Mouse (Mus musculus): ENCODE data around the gene Chuk. TPM values are rescaled to one million over a fixed set of nuclear protein-coding genes. Genes with fewer than 3 reads are reported as not detected.
"Not testable (repeated sequence)": the region's sequence is repeated elsewhere in the genome, so short reads cannot be mapped to it uniquely, and the experiment has no call there.

Gene Chuk
- 10 to 100 TPM; 27.2 to 33.0 (median 29.3) TPM for total RNA-seq (2022)

DNA sequence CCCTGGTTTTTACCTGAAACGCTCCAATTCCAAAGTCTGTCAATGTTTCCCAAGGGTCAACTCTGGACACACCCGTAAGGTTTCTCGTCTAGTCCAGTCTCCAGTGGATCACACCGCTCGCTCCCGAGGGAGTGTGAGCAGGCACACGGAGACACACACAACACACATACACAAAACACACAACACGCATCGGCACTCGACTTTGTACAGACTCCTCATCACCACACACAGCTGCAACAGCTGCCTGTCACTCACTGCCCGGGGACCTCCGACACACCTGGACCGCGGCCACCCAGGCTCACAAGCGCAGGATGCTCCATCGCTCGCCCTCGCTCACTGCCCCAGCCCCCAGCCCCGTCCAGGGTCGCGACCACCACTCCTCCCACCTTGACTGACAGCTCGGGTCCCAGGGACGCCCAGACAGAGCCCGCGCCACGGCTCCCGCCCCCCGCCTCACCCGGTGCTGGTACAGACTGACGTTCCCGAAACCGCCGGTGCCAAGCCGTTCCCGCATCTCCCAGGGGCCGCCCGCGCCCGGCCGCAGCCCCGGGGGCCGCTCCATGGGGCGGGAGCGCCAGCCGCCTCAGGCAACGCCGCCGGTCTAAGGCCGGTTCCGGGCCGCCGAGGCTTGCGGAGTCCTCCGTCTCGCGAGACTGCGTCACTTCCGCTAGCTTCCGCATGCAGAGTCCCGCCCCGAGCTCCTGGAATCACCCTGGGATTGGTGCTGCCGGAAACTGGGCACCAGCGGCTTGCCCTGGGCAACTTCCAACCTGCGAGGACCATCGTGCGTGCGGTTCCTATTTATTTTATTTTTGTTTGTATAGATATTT lies at the start of gene Chuk:
Gene Chuk (minus strand): TSS at position 650 of the 830 bp plus-strand sequence.
- peak; percentile 95 for DNase-seq (ENCODE audit: low spot score)

DNA sequence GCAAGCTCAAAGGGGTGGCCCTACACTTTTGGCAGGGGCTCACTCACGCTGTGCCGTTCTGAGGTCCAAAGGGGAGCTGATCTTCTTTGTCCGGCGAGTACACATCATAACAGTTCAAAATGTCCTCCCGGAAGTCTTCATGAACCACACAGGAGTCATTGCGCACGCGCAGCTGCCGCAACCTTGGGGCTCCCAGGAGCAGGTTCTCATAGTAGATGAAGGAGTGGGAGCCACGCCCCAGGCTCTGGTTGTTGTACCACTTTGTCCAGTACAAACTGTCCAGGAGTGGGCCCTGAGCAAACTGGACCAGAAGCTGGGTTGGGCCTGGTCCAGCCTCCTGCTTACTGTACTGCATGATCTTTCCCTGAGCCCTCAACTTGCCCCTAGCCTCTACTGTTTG lies 49.7 kb upstream of the Chuk start:
- DNase-seq (ENCODE audit: low spot score) = no peak

DNA sequence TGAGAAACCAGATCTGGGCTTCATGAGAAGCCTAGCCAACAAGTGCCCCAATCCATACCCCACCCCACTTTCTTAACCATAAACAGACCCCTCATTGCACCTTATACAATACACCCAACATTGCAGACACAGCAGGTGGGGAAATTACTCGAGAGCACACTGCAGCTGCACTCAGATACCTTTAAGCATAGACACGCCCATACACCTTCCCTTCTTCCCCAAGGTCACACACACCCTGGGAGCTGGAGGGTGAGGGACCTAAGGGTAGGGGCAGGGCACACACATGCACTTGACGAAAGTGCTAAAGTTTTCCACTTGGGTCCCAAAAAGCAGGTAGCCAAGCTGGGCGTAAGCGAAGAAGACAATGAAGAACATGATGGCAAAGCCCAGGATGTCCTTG lies 46.5 kb upstream of the Chuk start:
- DNase-seq (ENCODE audit: low spot score) = no peak

DNA sequence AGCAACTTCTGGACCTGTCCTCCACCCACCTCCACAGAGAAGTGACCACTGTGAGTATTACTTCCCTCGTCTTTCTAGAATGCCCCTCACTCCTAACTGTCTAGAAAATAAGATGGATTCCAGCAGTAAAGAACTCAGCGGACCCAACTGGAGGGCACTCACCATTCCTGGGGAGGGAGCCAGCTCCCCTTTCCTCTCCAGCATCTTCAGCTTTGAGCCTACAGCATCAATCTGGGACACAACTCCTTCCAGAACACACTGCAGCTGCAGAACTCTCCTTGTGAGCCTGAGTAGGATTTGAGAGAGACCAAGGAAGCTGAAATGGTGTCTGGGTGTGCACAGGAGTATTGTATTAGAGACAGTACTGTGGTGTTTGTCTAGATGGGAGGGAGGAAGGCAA lies 41.7 kb upstream of the Chuk start:
- no peak for DNase-seq (ENCODE audit: low spot score)

DNA sequence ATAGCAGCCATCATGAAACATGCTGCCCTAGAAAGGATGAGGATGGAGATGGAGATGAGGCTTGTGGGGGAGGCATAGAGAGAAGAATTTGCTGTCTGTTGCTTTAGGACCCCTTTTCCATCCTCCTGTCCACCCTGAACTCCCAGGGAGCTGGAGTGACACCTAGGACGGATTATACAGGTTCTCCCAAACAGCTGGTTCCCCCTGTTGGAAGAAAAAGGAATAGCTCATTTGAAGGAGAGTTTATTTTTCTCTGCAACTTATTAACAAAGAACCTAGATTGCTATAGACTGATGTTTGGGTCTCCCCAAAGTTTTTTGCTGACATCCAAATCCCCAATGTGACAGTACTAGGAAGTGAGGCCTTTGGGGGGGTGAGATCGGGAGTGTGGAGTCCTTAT lies 41.1 kb upstream of the Chuk start:
- no peak for DNase-seq (ENCODE audit: low spot score)

DNA sequence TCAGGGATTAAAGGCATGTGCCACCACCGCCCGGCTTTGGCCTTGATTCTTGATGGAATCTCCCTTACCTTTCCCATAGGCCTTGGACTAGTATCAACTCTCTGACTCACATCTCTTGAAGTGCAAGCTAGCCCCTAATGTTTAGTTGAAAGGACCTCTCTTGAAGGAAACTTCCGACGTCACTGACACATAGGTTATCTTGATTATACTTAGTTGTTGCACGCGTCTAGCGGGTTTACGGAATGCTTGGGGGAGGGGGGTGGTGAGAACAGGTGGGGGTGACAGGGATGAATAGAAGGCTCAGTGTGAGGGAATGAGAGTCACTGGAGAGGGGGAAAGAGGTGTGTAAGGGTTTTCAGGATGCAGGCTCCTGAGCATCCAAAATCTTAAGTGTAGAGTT lies 39.7 kb upstream of the Chuk start:
- DNase-seq (ENCODE audit: low spot score) = no peak

DNA sequence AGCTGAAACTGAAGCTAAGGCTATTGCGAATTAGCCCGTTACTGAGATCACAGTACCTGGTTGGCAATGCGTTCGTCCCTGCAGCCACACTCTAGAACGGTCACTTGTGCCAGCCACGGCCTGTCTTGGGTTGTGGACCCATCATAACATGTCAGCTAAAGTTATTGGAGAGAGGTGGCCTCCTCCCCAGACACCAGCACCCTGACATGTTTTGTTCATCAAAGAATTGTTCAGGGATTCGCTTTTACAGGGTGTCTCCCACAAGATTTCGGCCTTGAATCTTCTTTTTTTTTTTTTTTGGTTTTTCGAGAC lies 39.2 kb upstream of the Chuk start:
- DNase-seq (ENCODE audit: low spot score) = no peak

DNA sequence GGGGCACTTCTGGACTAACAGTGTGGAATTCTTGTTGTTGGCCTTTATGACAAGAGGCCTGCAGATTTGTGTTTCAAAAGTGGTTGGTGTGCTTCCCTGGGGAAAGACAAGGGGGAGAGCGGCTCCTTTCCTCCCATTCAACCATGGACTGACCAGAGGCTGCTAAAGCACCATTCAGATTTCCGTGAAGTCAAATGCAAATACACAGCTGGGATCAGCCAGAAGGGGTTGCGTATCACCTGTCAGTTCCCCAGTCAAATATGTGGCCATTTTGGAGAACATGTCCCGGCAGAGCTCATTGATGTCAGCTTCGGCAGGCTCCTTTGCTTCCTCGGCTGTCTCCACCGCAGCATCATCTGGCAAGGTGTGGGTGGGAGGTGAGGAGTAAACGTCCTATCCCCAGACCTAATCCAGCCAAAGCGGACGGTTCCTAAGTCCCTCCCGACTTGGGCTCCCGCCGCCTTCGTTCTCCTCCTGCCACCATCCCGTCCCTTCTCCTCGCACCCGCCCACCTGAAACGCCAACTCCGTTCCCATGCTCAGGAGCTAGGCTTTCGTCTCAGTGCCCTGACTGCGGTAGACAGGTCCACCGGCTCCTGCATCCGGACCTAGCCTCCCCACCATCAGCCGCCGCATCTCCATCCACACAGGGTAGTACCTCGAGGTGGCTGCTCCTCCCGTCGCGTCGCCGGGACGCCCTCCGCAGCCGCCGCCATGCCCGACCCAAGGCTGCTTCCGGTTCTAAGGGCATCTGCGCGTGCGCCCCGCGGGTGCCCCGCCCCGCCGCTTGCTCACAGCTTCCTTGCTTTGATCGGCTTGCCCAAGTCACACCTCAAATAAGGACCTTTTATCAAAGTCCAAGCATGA lies 38.7 kb upstream of the Chuk start, which contains the start of gene Bloc1s2:
Gene Bloc1s2 (minus strand): TSS at position 745 of the 866 bp plus-strand sequence.
- DNase-seq (ENCODE audit: low spot score) = peak; percentile 87

DNA sequence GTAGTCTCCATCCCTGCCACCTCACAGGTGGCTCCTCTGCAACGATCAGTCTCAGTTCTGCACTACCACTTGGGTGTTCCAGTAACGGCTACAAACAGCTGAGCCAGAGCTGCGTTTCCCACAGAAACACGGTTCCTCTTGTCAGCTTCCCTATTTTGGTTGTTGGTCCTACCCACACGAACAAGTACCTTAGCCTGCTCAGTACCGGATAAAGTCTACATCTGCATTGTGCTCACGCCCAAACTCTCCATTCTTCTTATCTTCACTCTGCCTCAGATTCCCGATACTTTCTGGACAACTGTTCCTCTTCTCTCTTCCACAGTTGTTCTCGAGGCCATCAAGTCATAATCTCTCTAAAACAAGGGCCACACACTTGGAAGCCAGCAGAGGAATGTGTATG lies 37.1 kb upstream of the Chuk start:
- DNase-seq (ENCODE audit: low spot score) = no peak

DNA sequence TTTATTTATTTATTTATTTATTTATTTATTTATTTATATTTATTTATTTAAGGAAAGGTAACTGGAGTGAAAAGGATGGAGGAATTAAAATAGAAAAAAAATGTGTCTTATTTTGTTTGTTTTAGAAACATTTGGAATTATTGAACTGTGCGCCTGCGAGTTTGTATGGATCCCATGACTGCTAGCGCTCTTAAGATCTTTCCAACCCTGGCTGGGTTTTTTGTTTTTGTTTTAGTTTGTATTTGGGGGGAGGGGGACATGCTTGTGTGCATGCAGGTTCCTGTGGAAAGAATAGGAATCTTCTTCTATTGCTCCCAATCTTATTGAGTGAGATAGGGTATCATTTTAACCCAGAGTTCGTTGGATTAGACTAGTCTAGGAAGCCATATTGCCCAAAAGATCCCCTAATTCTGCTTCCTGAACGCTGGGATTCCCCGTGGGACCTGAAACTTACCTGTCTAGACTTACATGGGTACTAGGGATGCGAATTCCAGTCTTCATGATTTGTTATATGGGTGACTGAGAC lies 28.7 kb upstream of the Chuk start:
- no peak for DNase-seq (ENCODE audit: low spot score)

DNA sequence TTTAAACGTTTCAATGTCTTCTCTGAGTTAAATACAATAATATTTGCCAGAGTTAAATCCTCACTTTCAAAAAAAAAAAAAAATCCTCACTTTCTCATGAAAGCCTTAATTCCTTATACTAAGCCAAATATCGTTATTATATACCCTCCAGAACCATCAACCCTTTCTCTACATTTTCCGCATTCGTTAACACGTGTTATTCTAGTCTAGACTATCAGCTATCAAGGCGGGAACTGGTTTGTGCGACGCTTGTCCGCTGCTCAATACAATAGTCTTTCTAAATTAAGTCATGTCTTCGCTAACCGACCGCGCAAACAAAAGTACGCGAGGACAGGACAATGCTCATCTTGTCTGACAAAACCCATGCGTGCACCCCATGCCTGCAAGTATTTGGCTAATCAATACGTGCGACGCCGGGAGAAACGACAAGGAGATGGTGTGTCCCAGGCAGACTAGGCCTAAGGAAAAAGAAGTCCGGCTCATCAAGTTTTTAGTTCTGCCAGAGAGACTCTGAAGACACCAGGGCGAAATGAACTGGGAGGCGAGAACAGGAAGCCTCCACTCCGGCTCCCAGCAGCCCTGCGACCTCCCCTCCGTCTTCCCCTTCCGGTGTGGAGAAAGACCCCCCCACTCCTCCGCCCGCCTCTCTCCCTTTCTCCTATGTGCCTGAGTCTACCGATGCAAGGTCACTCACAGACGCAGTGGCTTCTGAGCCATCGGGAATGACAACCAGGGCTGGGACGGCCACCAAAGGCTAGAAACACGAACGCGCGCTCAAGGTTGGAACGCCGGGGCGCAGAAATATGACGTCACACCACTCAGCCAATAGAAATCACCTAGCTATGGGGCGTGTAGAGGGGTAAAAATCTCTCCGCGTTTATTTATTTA lies 28.0 kb upstream of the Chuk start, which contains the start of gene Cwf19l1:
Gene Cwf19l1 (minus strand): TSS at position 805 of the 888 bp plus-strand sequence.
- DNase-seq (ENCODE audit: low spot score) = peak; percentile 84

DNA sequence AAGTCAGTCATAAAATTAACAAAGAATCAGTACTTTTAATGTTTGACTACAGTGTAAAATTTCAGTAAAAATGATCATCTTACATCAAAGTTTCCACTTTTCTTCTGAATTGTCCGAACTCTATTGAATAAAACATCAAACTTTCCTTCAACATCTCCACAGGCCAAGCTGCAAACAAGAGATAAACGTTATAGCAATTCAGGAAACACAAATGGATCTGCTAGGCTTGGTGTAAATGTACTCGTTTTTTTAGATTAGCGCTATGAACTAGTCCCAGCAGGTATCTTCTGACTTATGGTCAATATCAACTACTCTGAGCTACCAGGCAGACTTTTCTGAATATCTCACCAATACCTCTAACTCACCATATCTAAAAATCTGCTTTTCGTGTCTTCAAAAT lies 25.6 kb upstream of the Chuk start:
- no peak for DNase-seq (ENCODE audit: low spot score)

DNA sequence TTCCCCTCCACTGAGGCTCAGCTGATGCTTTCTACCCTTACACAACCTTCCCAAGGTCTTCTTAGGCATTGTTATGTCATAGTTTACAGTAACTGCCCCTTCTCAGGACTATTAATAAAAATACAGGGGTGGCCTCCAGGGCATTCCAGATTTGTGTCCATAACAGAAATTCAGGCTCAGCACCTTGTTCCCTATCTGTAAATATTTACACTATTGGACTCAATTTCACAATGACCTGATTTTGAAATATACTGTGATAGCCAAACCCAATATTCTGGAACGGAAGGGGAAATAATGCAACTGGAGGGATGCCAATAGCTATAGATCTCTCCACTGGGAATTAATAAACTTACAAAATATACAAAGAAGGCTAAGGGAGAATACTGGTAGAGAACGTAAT lies 21.3 kb upstream of the Chuk start:
- no peak for DNase-seq (ENCODE audit: low spot score)

DNA sequence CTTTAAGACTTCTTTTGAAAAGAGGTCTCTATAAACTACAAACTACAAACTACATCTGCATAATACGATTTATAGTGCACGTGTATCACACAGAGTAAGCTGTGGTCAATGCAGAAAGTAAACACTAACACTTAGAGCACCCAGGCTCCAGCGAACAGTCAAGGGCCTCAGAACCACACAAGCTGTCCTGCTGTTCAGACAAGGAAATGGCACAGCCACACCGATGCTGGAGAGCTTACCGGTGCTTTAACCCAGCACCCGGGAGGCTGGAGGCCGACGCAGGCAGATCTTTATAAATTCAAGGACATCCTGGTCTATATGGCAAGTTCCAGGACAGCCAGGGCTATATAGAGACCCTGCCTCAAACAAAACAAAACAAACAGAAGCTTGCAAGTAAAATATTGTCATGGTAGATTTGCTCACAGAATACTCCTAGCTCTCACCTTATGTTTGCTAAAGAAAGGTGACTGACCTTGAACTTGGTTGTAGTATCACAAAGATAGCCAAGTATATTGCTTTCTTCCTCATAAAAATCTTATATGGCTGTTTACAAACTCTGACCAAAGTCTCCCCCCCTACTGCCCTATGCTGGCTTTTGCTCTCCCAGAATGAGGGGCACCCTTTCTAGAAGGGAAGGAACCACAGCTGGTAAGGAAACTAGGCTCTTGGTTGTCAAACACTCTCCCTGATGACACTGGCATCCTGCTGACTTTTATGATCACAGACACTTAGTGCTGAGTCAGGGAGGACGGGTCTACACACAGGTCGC lies 20.6 kb upstream of the Chuk start:
- no peak for DNase-seq (ENCODE audit: low spot score)

DNA sequence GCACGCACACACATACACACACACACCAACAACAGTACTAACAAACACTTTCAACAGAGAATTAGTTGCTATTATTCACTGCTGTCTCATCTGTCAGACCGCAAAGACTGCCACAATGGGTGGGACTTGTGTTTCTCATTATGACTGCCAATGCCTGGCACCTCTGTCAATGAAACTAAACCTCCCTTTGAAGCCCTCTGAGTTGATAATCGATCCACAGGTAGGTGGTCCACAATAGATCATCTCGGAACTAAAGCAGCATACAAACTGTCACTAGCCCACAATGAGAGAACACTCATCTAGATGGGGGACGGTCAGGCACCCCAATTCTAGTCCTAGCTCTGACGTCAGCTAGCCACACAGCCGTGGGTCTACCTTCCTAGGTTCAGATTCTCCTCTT lies 13.9 kb upstream of the Chuk start:
- DNase-seq (ENCODE audit: low spot score) = no peak

DNA sequence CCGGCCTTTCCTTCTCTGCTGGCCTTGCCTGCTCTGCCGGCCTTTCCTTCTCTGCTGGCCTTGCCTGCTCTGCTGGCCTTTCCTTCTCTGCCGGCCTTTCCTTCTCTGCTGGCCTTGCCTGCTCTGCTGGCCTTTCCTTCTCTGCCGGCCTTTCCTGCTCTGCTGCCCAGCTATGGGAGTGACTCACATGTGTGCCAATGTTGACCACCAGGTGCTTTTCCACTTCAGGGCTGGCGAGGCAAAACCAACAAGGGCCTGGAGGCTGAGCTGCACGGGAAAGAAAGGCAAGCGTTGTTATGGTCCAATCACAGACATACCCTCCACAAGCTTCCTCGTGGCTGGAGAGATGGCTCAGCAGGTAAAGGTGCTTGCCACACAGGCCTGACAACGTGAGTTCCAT lies 13.4 kb upstream of the Chuk start:
- DNase-seq (ENCODE audit: low spot score) = not testable (repeated sequence)

DNA sequence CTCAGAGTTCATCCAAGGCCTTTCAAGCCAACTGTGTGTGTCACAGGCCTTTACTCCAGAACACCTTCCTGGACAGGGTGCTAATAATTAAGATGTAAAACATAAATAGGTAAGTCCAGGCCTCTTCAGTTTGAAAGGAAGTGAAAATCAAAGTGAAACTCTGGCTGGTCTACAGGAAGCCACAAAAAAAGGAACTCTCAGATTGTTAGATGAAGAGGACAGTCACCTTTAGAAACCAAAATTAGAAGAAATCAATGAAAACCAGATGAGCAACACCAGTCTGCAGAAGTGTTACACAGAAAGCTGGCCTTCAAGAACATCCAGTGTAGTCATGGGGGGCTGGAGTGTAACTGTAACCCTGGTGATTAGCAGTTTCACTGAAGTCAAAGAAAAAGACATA lies 10.5 kb upstream of the Chuk start:
- DNase-seq (ENCODE audit: low spot score) = no peak

DNA sequence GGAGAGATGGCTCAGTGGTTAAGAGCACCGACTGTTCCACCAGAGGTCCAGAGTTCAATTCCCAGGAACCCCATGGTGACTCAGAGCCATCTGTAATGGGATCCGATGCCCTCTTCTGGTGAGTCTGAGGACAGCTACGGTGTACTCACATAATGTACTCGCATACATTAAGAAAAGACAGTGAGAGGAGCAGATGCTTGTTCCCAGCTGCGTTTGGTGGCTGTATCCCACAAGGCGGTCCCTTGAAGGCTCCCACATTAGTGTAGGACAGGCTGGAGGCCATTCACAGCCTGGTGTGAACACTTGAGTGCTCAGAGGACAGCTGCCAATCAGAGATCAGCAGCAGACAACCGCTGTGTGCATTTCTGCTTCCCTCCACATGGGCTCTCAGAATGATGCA lies 4.4 kb upstream of the Chuk start:
- no peak for DNase-seq (ENCODE audit: low spot score)

DNA sequence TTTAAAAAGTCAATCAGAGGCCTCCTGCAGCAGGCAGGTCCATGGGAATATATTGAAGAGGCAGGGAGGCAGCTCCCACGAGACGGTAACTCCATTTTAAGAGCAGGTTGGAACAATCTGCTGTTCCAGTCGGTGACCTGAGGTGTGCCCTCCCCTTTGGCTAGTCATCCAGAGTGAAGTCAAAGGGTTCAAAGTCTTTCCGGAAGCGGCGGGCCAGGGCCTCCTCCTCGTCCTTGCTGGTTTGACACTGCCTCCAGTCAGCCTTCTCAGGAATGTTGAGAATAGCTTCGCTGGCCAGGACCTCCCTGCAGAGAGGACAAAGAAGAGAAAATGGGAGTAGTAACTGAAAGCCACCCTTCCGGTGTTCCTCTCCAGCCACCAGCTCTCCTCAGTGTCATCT lies 3.1 kb upstream of the Chuk start:
- no peak for DNase-seq (ENCODE audit: low spot score)

DNA sequence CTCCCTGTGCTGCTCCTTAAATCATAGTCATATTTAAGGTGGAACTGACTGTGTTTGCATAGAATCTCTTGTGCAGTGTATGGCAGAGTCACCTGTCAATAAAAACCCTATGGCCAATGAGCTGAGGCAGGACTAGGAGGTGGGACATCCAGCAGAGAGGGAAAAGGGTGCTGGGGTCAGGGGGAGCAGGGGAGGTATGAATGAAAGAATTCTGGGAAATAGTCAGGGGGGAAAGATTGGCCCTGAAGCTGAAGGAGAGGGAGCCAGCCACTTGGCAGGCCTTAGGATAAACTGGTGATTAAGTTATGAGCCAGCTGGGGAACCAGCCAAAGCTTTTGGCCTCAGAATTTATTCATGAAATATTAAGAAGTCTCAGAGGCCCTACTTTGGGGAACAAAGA lies 1.7 kb upstream of the Chuk start:
- no peak for DNase-seq (ENCODE audit: low spot score)
